Mouse (Mus musculus) gastrocnemius, postnatal 10 days (tissue): Measurements from ENCODE around the gene Hormad2. TPM values are rescaled to one million over a fixed set of nuclear protein-coding genes. Genes with fewer than 3 reads are reported as not detected.

Experiments
- DNase-seq: peaks from one replicate; pipeline ENCODE4 v3.0.0; 2021; ENCODE audit warnings: mixed read lengths
- total RNA-seq, 2 experiments: library from RNA; stranded (reverse); gene quantifications; 2 replicates each; pipeline ENCODE4 v1.2.3; 2021

Hormad2 gene
- total RNA-seq, 2 experiments from 2014 or later, result 0.12 TPM; not detected in 1

DNA sequence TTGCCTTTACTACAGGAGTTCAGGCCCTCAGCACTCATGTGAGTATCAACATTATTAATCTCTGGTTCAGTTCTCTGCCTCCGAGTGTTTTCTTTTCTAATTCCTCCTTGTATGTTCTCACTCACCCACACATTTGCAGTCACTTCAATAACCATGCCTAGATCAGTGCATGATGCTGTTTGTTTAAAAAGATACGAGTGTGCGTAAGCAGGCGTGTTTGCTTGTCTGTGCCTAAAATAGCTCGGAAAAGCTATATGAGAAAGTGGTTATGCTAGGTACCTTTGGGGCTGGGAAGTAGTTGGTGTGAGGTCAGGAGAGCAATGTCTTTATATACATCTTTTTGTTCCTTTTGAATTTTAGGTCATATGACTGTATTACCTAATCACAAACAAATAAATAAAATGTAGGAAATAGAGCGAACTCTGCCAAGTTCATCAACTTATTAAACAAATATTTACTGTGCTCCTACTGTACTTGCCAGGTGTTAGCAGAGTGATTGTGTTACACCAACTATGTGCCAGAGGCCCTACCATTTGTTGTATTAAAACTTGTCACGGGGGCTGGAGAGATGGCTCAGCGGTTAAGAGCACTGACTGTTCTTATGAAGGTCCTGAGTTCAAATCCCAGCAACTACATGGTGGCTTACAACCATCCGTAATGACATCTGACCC, 100.7 kb downstream of the Hormad2 start:
- DNase-seq, result no peak

DNA sequence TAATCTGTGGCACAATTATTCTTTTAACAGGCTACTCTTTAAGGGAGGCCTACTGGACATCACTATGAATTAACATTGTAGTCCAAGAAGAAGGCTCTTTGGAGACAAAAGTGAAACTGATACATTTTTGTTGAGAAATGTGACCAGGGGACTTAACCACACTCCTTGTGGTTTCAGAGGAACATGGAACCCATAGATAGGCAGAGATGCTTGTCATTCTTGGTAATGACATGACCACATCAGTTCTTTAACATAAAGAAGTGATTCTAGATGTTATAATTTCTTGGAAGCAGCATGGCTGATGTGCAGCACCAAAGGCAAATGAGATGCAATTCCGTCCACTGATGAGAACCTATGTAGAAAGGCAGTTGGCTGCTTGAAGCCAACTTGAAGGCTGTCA, 101.6 kb downstream of the Hormad2 start:
- no peak for DNase-seq

DNA sequence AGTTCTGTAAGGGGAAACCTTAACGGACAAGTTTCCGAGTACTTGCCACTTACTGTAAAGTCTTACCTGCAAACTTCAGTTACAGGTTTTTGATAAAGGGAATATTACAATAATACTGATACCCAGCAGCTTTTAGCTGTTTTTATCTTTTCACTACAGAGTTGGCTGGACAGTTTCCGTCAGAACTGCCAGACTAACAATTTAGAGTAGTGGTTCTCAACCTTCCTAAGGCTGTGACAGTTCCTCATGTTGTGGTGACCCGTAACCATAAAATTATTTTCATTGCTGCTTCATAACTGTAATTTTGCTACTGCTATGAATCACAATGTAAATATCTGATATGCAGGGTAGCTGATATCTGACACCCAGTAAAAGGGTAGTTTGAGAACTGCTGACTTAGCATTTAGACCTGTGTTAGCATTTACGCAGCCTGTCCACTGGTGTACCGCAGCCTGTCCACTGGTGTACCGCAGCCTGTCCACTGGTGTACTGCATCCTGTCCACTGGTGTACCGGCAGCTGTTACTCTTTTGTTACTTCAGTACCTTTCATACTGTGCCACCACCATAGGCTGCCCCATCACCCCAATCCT, 104.1 kb downstream of the Hormad2 start:
- no peak for DNase-seq

DNA sequence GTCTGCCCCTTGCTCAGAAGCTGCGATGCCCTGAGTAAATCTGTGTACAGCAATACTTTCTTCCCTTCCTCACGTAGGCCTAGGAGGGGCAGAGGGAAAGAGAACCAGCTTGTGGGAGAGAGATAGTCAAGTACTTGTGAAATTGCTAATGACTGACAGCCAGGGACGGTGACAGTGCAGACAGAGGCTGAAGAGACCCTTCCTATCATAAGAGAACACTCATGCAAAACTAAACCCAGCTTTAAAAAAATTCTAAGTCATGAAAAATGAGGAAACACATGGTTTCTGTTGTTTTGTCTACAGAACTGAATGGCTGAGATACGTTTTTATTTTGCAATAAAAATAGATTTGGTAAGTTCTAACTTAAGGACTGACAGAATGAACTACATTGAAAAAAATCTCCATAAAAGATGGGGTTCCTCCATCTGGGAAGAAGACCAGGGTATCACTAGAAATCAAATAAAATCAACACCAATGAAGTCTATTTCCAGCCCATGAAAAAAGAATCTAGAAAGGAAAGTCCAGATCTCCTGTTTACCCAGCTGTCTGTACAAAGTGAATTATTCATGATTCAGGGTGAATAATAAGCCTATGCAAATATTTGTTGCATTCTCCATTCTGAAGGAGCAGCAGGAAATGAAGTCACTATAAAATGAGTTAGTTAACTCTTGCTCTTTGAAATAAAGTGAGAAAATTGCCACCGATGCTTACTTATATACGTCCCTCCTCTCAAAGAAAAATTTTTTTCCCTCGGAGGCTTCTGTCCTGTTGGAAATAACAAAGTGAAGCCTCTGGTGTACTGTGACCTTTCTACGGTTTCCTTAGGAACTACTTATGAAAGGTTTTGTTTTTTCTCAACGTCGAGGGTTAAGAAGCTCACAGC, 104.9 kb downstream of the Hormad2 start:
- DNase-seq, result no peak

DNA sequence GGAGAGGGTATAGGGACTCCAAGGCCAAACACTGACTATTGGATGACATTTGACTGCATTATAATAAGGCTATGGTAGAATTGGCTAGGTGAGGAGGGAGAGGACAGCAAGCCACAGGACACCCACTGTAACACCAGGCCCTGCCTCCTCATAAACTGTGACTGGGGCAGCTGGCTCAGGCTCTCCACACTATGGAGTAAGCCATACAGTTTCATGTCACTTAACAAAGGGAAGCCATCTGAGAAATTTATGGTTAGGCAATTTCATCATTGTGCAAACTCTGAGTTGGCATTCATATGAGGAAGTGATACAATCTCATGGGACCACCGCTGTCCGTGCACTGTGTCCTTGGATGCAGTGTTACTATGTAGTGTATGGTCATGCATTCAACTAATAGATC, 107.9 kb downstream of the Hormad2 start:
- no peak for DNase-seq

DNA sequence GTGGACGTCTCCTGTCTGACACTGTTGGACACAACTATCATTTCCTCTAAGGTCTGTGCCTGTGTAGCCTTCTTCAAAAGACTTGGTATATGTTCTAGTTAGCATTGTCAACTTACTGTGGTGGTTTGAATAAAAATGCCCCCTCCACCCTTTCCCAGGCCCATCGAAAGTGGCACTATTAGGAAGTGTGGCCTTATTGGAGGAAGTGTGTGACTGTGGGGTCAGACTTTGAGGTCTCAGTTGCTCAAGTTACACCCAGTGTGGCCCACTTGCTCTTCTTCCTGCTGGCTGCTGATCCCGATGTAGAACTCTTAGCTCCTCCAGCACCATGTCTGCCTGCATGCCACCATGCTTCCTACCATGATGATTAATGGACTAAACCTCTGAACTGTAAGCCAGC, 112.7 kb downstream of the Hormad2 start:
- no peak for DNase-seq

DNA sequence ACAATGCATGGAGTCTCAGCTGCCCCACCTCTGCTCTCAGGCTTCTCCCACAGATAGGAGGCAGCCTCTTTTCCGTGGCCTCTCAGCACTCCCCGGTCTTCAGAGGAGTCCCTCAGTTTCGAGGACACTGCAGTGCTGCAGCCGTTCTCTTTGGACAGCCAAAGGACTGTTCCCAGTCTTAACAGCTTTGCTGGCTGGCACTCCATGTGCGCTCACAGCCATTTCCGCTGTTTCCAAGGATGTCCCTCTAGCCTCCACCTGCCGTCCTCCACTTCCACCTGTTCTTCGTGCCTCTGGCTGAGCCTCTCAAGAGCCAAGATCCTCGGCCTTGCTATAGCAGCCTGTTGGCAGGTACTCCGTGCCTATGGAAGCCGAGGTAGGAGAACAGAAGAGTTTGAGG, 117.4 kb downstream of the Hormad2 start:
- no peak for DNase-seq

GRCm38 (mm10) chr11:4322943-4323342, 118.0 kb downstream of the Hormad2 start:
- no peak for DNase-seq

GRCm38 (mm10) chr11:4320876-4321275, 120.0 kb downstream of the Hormad2 start:
- no peak for DNase-seq

DNA sequence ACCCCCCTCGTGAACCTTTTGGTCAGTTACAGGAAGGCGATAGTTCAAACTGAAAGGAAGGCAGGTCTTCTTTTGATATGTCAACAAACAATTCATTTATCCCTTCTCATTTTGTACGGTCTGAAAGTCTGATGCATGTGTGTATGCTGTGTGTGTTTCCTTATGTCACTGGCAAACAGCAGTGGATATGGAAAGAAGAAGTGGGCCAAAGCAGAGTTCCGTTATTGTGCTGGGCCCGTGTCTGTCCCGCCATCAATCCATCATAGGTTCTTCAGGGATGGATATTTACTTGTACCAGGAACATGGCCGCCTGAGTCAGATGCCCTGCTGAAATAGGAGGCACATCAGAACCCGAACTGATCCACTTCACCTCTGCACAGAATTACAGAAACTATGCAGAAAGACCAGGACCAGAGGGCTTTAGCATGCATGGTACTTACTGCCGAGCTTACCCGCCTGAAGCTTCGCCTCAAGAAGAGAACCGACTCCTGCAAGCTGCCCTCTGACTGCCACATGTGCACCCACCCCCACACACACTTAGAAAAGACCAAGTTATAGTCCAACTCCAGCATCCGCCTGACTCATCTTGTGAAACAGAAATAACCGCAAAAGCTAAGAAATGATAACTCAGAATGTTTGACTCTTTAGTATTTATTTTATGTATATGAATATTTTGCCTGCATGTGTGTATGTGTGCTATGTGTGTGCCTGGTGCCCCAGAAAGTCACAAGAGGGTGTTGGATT, 121.5 kb downstream of the Hormad2 start:
- no peak for DNase-seq

DNA sequence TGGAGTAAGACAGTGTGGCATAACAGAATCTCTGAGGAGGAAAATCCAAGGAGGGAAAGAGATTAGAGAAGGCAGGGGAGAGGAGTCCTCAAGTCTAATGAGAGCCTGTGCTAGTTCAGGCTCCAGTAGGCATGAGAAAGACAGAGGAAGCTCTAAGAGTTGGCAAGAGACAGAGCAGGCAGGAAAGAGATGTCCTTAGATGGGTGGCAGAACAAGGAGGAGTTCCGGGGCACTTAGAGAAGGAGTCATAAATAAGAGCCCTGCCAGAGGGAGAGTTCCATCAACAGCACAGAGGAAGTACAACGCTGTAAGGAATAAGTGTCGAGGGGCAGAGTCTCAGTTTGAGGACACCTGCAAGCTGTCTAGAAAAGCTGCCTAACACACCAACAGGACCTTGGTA, 122.9 kb downstream of the Hormad2 start:
- no peak for DNase-seq

DNA sequence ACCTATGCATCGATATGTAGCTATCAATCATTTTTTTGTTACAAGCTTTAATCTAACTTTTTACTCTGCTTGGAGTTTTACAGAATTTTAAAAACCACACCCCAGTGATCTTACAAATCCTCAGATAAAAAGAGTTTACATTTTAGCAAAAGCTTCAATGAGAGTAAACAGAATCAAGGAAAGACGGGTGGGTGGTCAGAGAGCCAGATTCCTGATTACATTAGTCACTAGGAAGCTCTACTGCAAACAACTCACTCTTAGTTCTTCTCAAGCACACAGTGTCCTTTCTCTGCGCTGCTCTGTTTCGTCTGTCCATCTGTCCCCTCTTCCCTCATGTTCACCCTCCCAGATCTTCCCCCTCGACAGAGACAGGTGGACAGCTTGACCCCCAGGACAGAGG, 123.6 kb downstream of the Hormad2 start:
- no peak for DNase-seq

DNA sequence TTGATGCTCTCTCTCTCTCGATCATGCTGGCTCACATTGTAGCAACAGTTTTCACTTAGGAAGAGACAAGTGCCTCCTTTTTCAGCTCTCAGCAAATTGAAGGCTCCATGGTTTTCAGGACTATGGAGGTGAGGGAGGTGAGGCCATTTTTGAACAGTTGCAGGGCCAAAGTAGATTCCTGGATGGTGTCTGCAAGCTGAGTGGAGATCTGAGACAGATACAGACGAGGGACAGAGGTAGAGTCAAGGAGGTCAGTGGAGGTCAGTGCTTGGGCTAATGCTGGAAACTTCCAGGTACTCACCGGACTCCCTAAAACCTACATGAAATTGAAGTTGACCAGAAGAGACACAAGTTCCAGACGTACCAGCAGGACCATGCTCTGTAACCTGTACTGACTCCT, 128.7 kb downstream of the Hormad2 start:
- DNase-seq, result no peak

DNA sequence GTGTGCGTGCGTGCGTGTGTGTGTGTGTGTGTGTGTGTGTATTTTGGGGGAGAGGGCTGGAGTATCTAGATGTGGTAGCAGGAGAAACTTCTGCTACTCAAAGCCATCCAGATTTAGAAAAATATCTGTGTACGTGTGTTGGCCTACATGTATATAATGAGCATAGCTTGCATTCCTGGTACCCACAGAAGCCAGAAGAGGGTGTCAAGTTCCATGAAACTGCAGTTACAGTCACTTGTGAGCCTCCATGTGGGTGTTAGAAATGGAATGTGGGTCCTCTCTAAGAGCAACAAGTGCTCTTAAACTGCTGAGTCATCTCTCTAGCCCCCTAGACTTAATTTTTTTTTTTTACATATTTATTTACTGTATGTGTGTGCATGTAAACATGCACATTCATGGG, 130.6 kb downstream of the Hormad2 start:
- DNase-seq, result no peak

GRCm38 (mm10) chr11:4309613-4310012, 131.3 kb downstream of the Hormad2 start:
- DNase-seq, result no peak

GRCm38 (mm10) chr11:4308514-4309450, 132.1 kb downstream of the Hormad2 start:
- no peak for DNase-seq

- no peak for DNase-seq
Measured at GRCm38 (mm10) chr11:4308060-4308513, 132.8 kb downstream of the Hormad2 start.

DNA sequence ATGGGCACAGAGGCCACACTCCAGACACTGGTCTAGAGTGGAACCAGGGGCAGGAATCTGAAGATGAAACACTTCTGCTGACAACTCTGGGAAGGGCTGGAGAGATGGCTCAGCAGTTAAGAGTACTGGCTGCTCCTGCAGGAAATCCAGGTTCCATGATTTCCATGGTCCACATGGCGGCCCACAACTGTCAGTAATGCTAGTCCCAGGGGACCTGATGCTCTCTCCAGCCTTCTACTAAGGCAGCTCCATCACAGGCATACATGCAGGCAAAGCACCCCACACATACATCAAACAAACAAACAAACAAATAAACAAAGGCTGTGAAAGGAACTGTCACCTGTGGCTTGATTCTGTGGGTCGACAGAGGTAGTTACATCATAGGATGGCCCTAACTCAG, 134.8 kb downstream of the Hormad2 start:
- no peak for DNase-seq

DNA sequence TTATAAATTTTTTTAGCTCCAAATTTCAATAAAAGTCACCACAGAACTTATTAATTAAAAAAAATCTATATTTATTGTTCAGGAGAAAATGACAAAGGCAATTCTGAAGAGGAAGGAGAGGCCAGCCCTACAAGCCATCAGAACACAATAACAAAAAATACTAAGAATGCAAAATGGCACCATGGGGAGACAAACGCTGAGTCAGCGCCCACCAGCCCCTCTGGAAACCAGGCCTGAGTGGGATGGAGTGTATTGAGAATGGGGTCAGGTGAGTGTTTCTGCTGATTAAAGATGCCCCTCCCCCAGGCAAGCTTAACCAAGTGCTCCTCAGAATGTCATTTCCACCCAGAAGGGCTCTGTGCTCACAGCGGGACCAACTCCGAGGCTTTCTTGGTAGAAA, 135.8 kb downstream of the Hormad2 start:
- no peak for DNase-seq

DNA sequence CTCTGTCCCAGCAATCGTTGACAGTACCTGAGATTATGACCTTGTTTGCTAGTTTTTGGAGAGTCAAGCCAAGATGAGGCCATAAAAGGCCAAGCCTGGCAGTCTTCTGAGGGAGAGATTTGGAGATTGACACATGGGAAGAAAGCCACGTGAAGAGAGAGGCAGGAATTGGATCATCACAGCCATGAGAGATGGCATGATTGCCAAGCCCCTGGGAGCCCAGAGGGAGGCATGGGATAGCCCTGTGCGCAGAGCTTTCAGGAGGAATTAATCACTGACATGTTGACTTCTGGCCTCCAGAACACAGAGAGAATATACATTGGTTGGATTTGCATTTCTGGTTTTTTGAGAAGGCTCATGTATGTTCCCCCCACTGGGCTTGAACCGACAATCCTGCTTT, 136.7 kb downstream of the Hormad2 start:
- DNase-seq, result no peak

DNA sequence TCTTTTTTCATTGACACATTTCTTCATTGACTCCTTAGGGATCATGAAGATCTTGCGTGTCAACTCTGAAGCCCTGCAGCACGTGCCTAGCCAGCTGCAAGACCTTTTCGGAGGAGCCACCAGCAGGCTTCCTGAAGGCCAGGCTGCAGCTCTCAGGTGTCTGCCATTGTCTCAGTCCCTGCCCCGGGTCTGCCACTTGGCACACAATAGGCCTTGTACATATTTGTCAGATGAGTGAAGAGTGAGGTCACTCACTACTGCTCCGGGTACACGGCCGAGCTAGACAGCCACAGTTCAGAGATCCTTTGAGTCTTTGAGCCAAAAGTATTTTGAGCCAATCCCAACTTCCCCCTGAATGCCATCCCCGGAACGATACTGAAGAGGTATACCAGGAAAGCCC, 137.9 kb downstream of the Hormad2 start:
- no peak for DNase-seq
